Mouse (Mus musculus): ENCODE measurements at regions not wholly inside any gene's neighbourhood (a gene's known extent, or its start where the extent isn't known, plus 50 kb on each side); places are given as distances from the start of the nearest gene placed in this dataset.
A peak's percentile ranks its signal among the peaks of the same experiment; 100 is the strongest.

GRCm38 (mm10) chr1:128824916-128825683 lies 233.0 kb upstream of the Cxcr4 start:
- no peak for DNase-seq

GRCm38 (mm10) chr1:128824235-128824634 lies 232.1 kb upstream of the Cxcr4 start:
- peak; percentile 44 for DNase-seq

GRCm38 (mm10) chr1:128821991-128822390 lies 229.9 kb upstream of the Cxcr4 start:
- no peak for DNase-seq

GRCm38 (mm10) chr1:128820527-128820926 lies 228.4 kb upstream of the Cxcr4 start:
- DNase-seq = no peak

GRCm38 (mm10) chr1:128819611-128820010 lies 227.5 kb upstream of the Cxcr4 start:
- no peak for DNase-seq

GRCm38 (mm10) chr1:128813379-128813778 lies 221.3 kb upstream of the Cxcr4 start:
- no peak for DNase-seq

GRCm38 (mm10) chr1:128810860-128811259 lies 218.8 kb upstream of the Cxcr4 start:
- no peak for DNase-seq

GRCm38 (mm10) chr1:128810094-128810493 lies 218.0 kb upstream of the Cxcr4 start:
- no peak for DNase-seq

GRCm38 (mm10) chr1:128809601-128810000 lies 217.5 kb upstream of the Cxcr4 start:
- no peak for DNase-seq

GRCm38 (mm10) chr1:128808599-128808998 lies 216.5 kb upstream of the Cxcr4 start:
- no peak for DNase-seq

- DNase-seq = no peak
These were observed 213.9 kb upstream of the Cxcr4 start for GRCm38 (mm10) chr1:128805687-128806653.

GRCm38 (mm10) chr1:128803433-128804060 lies 211.5 kb upstream of the Cxcr4 start:
- DNase-seq = no peak

GRCm38 (mm10) chr1:128803058-128803432 lies 211.0 kb upstream of the Cxcr4 start:
- DNase-seq = no peak

GRCm38 (mm10) chr1:128798721-128799120 lies 206.6 kb upstream of the Cxcr4 start:
- no peak for DNase-seq

GRCm38 (mm10) chr1:128795654-128796053 lies 203.6 kb upstream of the Cxcr4 start:
- DNase-seq = no peak

- no peak for DNase-seq
These were observed 198.8 kb upstream of the Cxcr4 start for GRCm38 (mm10) chr1:128790881-128791280.

- no peak for DNase-seq
These were observed 197.7 kb upstream of the Cxcr4 start for GRCm38 (mm10) chr1:128789567-128790335.

- no peak for DNase-seq
These were observed 196.1 kb upstream of the Cxcr4 start for GRCm38 (mm10) chr1:128788227-128788626.

GRCm38 (mm10) chr1:128786941-128787569 lies 195.0 kb upstream of the Cxcr4 start:
- no peak for DNase-seq

GRCm38 (mm10) chr1:128782286-128782685 lies 190.2 kb upstream of the Cxcr4 start:
- no peak for DNase-seq

- DNase-seq = no peak
These were observed 189.8 kb upstream of the Cxcr4 start for GRCm38 (mm10) chr1:128781871-128782270.

Measured in gastrocnemius, postnatal 25 days (tissue).